Mouse (Mus musculus) activated CD4-positive, CD25-positive, alpha-beta regulatory T cell, adult 4 months (primary cell): ENCODE measurements around the gene Adamtsl5. TPM values are rescaled to one million over a fixed set of nuclear protein-coding genes. Genes with fewer than 3 reads are reported as not detected.

Experiments used
- ATAC-seq: one replicate; pipeline ENCODE4 v1.8.0; 2017
- polyA plus RNA-seq, 2 experiments: library from polyadenylated mRNA; unstranded; fragments of 100-300 nt; shearing (Covaris generic); gene quantifications; one replicate each; pipeline ENCODE4 v1.2.1; 2017

Adamtsl5 gene
- polyA plus RNA-seq, 2 experiments from 2014 or later = not detected

GRCm38 (mm10) chr10:80293325-80293724, 54.9 kb downstream of the Adamtsl5 start:
- no peak for ATAC-seq

GRCm38 (mm10) chr10:80292251-80293146, 55.7 kb downstream of the Adamtsl5 start, which contains the start of gene Rps15:
Gene Rps15 (plus strand): TSS chr10:80292453.
- ATAC-seq = peak; percentile 85

Other genes starting within 250 kb of the Adamtsl5 start
- 10 to 100 TPM; 26.8 to 32.5 TPM for gene Sbno2, start 242.8 kb downstream of the Adamtsl5 start, polyA plus RNA-seq
- gene Stk11, start 232.6 kb downstream of the Adamtsl5 start, polyA plus RNA-seq = 10 to 100 TPM; 22.1 to 25.4 TPM
- 100 to 1,000 TPM; 338 to 428 TPM for gene Atp5d, start 209.8 kb downstream of the Adamtsl5 start, polyA plus RNA-seq
- under 1 TPM; 0.74 to 0.96 TPM for gene Cbarp, start 207.6 kb downstream of the Adamtsl5 start, polyA plus RNA-seq
- 1 to 10 TPM; 7.3 to 9.2 TPM for gene Midn, start 200.1 kb downstream of the Adamtsl5 start, polyA plus RNA-seq
- 100 to 1,000 TPM; 132 to 177 TPM for gene Cirbp, start 182.4 kb downstream of the Adamtsl5 start, polyA plus RNA-seq
- gene 1600002K03Rik, start 175.5 kb downstream of the Adamtsl5 start, polyA plus RNA-seq = 10 to 100 TPM; 18.0 to 22.7 TPM
- gene Efna2, start 168.9 kb downstream of the Adamtsl5 start, polyA plus RNA-seq = not detected
- 10 to 100 TPM; 59.5 to 75.7 TPM for gene Mum1, start 122.0 kb downstream of the Adamtsl5 start, polyA plus RNA-seq
- gene Ndufs7, start 99.3 kb downstream of the Adamtsl5 start, polyA plus RNA-seq = 100 to 1,000 TPM; 205 to 250 TPM
- gene Gamt, start 87.4 kb downstream of the Adamtsl5 start, polyA plus RNA-seq = under 1 TPM in 1 of 2 experiments, not detected in 1; 0.34 TPM
- 10 to 100 TPM; 15.4 to 19.6 TPM for gene Dazap1, start 86.9 kb downstream of the Adamtsl5 start, polyA plus RNA-seq
- 1,000 to 10,000 TPM; 1,256 to 1,612 TPM for gene Rps15, start 56.0 kb downstream of the Adamtsl5 start, polyA plus RNA-seq
- gene Apc2, start 52.4 kb downstream of the Adamtsl5 start, polyA plus RNA-seq = under 1 TPM in 1 of 2 experiments, not detected in 1; 0.82 TPM
- gene 2310011J03Rik, start 27.9 kb downstream of the Adamtsl5 start, polyA plus RNA-seq = 10 to 100 TPM; 44.0 to 54.5 TPM
- gene Pcsk4, start 18.9 kb downstream of the Adamtsl5 start, polyA plus RNA-seq = 10 to 100 TPM in 1 of 2 experiments, 1 to 10 TPM in 1; 6.7 to 11.9 TPM
- not detected for gene Reep6, start 18.5 kb downstream of the Adamtsl5 start, polyA plus RNA-seq
- not detected for gene Plk5, start 8.0 kb upstream of the Adamtsl5 start, polyA plus RNA-seq
- 1 to 10 TPM in 1 of 2 experiments, under 1 TPM in 1; 0.62 to 1.2 TPM for gene Mex3d, start 39.2 kb upstream of the Adamtsl5 start, polyA plus RNA-seq
- gene Mbd3, start 51.1 kb upstream of the Adamtsl5 start, polyA plus RNA-seq = 10 to 100 TPM; 23.6 to 32.0 TPM
- 100 to 1,000 TPM; 327 to 363 TPM for gene Uqcr11, start 58.4 kb upstream of the Adamtsl5 start, polyA plus RNA-seq
- 10 to 100 TPM in 1 of 2 experiments, 1 to 10 TPM in 1; 9.3 to 10.7 TPM for gene Tcf3, start 85.2 kb upstream of the Adamtsl5 start, polyA plus RNA-seq
- gene Onecut3, start 146.4 kb upstream of the Adamtsl5 start, polyA plus RNA-seq = not detected
- gene Atp8b3, start 190.7 kb upstream of the Adamtsl5 start, polyA plus RNA-seq = not detected
- gene Rexo1, start 213.1 kb upstream of the Adamtsl5 start, polyA plus RNA-seq = 10 to 100 TPM; 13.0 to 13.4 TPM
- 1 to 10 TPM; 5.2 to 8.1 TPM for gene Klf16, start 228.9 kb upstream of the Adamtsl5 start, polyA plus RNA-seq
- 10 to 100 TPM in 1 of 2 experiments, 1 to 10 TPM in 1; 9.4 to 11.8 TPM for gene Abhd17a, start 241.9 kb upstream of the Adamtsl5 start, polyA plus RNA-seq